Mouse (Mus musculus) adrenal gland, postnatal 0 days (tissue): Measurements from ENCODE around the gene Phactr4. TPM values are rescaled to one million over a fixed set of nuclear protein-coding genes. Genes with fewer than 3 reads are reported as not detected.

Source experiments
- microRNA-seq: library from miRNA; unstranded; fragments of <30 nt; microRNA quantifications from one replicate; pipeline ENCODE4, GENCODE M21; 2016; ENCODE audit warnings: borderline replicate concordance; ENCODE audit not compliant: insufficient number of aligned reads
- polyA plus RNA-seq: library from polyadenylated mRNA; unstranded; fragments of >200 nt; fragmentation: Nextera tagmentation; extraction: Ambion mirVana; gene quantifications from 2 replicates; pipeline ENCODE4 v1.2.1, GENCODE M21; 2015

Gene Phactr4
- 14.0 and 22.7 TPM in 2 replicates for polyA plus RNA-seq

DNA sequence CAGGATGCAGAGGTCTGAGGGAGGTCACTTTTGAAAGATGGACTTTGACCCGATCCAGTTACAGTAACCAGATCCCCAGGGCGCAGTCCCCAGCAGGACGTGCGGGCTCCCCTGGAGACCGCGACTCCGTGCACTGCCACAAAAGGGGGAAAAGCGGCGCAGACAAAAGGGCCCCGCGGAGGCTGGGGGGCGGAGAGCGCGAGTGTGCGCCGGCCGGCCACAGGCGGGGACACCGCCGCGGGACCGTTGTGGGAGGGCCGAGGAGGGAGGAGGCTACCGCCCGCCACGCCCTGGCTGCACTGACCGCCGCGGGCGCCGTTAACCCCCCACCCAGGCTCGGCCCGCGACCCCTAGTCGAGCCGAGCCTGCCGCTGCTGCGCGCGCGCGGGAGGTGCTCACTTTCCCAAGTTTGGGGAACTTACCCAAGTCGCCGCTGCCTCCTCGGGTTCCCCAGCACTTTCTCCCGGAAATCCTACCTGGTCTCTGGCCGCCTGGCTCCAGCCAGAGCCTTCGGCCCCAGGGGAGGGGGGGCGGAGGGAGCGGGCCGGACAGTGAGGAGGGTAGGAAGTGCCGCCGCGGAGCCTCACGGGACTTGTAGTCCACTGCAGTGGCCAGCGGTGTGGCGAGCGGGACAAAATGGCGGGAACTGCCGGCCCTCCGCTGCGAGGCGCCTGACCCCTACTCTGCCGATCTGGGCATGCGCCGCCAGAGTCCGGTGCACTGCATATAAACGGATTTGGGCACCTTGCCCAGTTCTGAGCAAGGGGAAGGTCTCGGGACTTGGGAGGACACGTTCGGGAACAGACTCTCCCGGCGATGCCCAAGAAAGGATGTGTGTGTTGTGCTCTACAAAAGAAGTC lies at the start of gene Phactr4:
Gene Phactr4, minus strand, starts transcription at position 567 of the 860 bp plus-strand sequence.

DNA sequence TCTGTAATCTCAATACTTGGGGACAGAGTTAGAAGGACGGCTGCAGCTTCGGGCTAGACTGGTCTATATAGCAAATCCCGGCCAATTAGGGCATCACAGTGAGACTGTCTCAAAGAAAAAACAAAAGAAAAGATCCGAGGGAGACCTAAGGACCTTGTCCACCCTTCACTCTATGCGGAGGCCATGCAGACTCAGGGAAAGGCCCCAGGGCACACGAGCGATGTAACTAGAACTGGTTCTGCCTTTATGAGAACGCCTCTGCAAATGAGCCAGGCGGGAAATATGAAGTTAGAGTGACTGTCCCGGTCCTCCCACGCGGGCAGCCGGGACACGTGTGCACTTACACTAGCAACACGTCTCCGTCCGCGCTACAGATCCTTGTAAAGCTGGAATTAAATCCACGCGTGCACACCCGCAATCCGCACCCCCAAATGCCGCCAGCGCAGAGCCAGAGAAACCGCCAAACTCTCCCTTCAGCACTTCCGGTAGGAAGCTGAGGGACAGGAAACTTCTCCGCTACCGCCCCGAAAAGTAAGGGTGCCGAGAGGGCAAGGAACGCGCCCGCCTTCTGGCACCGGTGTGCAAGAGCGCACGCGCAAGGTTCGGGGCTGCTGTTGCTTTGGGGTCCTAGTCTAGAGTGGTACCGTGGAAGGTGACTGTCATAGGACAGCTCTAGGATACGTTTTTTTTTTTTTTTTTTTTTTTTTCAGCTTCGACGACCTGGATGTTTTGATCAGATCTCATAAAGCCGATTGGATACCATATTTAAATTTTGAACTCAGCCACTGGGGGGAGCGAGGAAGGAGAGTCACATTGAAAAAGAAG lies 41.4 kb upstream of the Phactr4 start, which contains the start of gene Med18:
Gene Med18, minus strand, starts transcription at position 492 of the 825 bp plus-strand sequence.

DNA sequence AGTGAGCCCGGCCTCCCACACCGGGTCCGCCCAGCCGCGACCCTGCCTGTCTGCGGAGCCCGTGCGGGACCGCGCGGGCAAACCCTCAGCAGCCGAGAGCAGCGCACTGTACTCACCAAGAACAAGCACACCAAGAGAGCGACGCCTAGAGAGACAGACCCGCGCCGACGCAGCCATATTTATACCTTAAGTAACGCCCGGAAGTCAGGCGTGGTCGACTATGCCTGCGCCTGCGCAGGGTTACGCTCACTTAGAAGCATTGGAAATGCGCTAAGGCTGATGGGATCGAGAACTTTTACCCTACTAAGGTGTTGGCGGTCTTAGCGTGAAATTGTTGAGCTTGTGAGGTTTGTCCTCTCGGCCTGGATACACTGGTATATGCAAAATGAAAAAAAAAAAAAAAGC lies 68.8 kb downstream of the Phactr4 start, which contains the start of gene Rcc1:
Gene Rcc1, minus strand, starts transcription at position 125 of the 405 bp plus-strand sequence.

GRCm38 (mm10) chr4:132329115-132329834 lies 93.0 kb downstream of the Phactr4 start, which contains the start of gene Trnau1ap:
TSS of gene Trnau1ap (minus strand) at chr4:132329538.

Small RNAs within 50 kb of the gene (microRNA-seq; reads per million reads assigned to microRNA genes)
- not detected for gene Gm25707

Other genes starting within 250 kb of the Phactr4 start
- 42.7 and 56.0 TPM in 2 replicates for gene Ythdf2, start 210.2 kb downstream of the Phactr4 start, polyA plus RNA-seq
- gene Gmeb1, start 160.9 kb downstream of the Phactr4 start, polyA plus RNA-seq = 10.6 and 15.1 TPM in 2 replicates
- gene Taf12, start 148.1 kb downstream of the Phactr4 start, polyA plus RNA-seq = 22.9 and 32.0 TPM in 2 replicates
- 7.1 and 11.7 TPM in 2 replicates for gene Rab42, start 119.1 kb downstream of the Phactr4 start, polyA plus RNA-seq
- 95.5 and 127 TPM in 2 replicates for gene Trnau1ap, start 93.0 kb downstream of the Phactr4 start, polyA plus RNA-seq
- 17.6 and 21.6 TPM in 2 replicates for gene Rcc1, start 68.9 kb downstream of the Phactr4 start, polyA plus RNA-seq
- gene Med18, start 41.4 kb upstream of the Phactr4 start, polyA plus RNA-seq = 8.4 and 15.9 TPM in 2 replicates
- 4.5 and 9.3 TPM in 2 replicates for gene Sesn2, start 88.0 kb upstream of the Phactr4 start, polyA plus RNA-seq
- 1,952 and 2,960 TPM in 2 replicates for gene Atpif1, start 111.2 kb upstream of the Phactr4 start, polyA plus RNA-seq
- gene Dnajc8, start 113.1 kb upstream of the Phactr4 start, polyA plus RNA-seq = 155 and 181 TPM in 2 replicates
- gene Ptafr, start 141.6 kb upstream of the Phactr4 start, polyA plus RNA-seq = 3.0 and 3.2 TPM in 2 replicates
- gene Eya3, start 216.5 kb upstream of the Phactr4 start, polyA plus RNA-seq = 6.4 and 12.1 TPM in 2 replicates